In genomic region chr12:101016412-101016928, GRCm38 (mm10) we compare ENCODE assay signal across 8 mouse cellular contexts. TPM values are rescaled to one million over a fixed set of nuclear protein-coding genes. Genes with fewer than 3 reads are reported as not detected.
A peak's percentile ranks its signal among the peaks of the same experiment; 100 is the strongest.
DNase-seq lines count a peak whose midpoint lies in the region; ATAC-seq and TF ChIP-seq lines count a peak whose summit lies in the region.

No protein-coding gene starts in this region.

- no peaks in the 10 kb centered on the region for H3K36me3 ChIP-seq in heart, embryonic 13.5 days
- peaks cover 17% of the 10 kb centered on the region for H3K36me3 ChIP-seq in midbrain, embryonic 12.5 days
- peaks cover 5% of the 10 kb centered on the region; the same call in 1 of the 2 replicates for H3K36me3 ChIP-seq in midbrain, embryonic 14.5 days (ENCODE audit: control insufficient read depth, insufficient read depth, low read length)
- no peaks in the 10 kb centered on the region for H3K36me3 ChIP-seq in intestine, embryonic 16.5 days (ENCODE audit: control insufficient read depth, insufficient read depth, low read length)
- no peaks in the 10 kb centered on the region for H3K36me3 ChIP-seq in stomach, postnatal 0 days (ENCODE audit: control insufficient read depth, insufficient read depth, low read length)

- H3K4me2 ChIP-seq in heart, embryonic 13.5 days = no peak overlapping the region
- H3K4me2 ChIP-seq in midbrain, embryonic 12.5 days (replicated peaks) = no peak overlapping the region
- no peak overlapping the region for H3K4me2 ChIP-seq in midbrain, embryonic 14.5 days (ENCODE audit: low read length)
- no peak overlapping the region for H3K4me2 ChIP-seq in intestine, embryonic 16.5 days (ENCODE audit: low read depth, low read length)
- H3K4me2 ChIP-seq in stomach, postnatal 0 days (replicated peaks; ENCODE audit: low read depth) = no peak overlapping the region

- no peaks in the 10 kb centered on the region for H3K9me3 ChIP-seq in heart, embryonic 13.5 days
- no peaks in the 10 kb centered on the region for H3K9me3 ChIP-seq in midbrain, embryonic 12.5 days
- H3K9me3 ChIP-seq in midbrain, embryonic 14.5 days (ENCODE audit: control insufficient read depth, low read length) = no peaks in the 10 kb centered on the region
- H3K9me3 ChIP-seq in intestine, embryonic 16.5 days (ENCODE audit: control insufficient read depth, low read length) = no peaks in the 10 kb centered on the region
- no peaks in the 10 kb centered on the region for H3K9me3 ChIP-seq in stomach, postnatal 0 days (ENCODE audit: control insufficient read depth, low read length)

- no peak for TF ChIP-seq EP300 in stomach, postnatal 0 days (optimal IDR thresholded peaks at IDR 0.05)

- no peak for ATAC-seq in heart, embryonic 13.5 days (ENCODE audit: extremely low read depth, insufficient number of reproducible peaks, low FRiP score, low TSS enrichment)
- no peak for ATAC-seq in midbrain, embryonic 12.5 days (ENCODE audit: low FRiP score, low read depth)
- ATAC-seq in midbrain, embryonic 14.5 days (ENCODE audit: low FRiP score, low TSS enrichment) = no peak
- ATAC-seq in intestine, embryonic 16.5 days = no peak
- ATAC-seq in stomach, postnatal 0 days (ENCODE audit: low FRiP score, low TSS enrichment) = no peak
- ATAC-seq in CD4-positive, CD25-positive, alpha-beta regulatory T cell, adult 4 months = no peak

- peaks cover 66% of the 10 kb centered on the region for H3K27me3 ChIP-seq in heart, embryonic 13.5 days (replicated peaks)
- no peaks in the 10 kb centered on the region for H3K27me3 ChIP-seq in midbrain, embryonic 12.5 days
- H3K27me3 ChIP-seq in midbrain, embryonic 14.5 days (ENCODE audit: control insufficient read depth, insufficient read depth, low read length) = no peaks in the 10 kb centered on the region
- H3K27me3 ChIP-seq in intestine, embryonic 16.5 days (replicated peaks; ENCODE audit: control insufficient read depth, insufficient read depth, low read length) = no peaks in the 10 kb centered on the region
- no peaks in the 10 kb centered on the region for H3K27me3 ChIP-seq in stomach, postnatal 0 days (ENCODE audit: control insufficient read depth, insufficient read depth, low read length)

- WGBS in heart, embryonic 13.5 days = 47% methylated on average over 5 of the region's 5 CpGs
- WGBS in midbrain, embryonic 12.5 days = 36% methylated on average over 5 of the region's 5 CpGs
- 41% methylated on average over 5 of the region's 5 CpGs for WGBS in midbrain, embryonic 14.5 days
- WGBS in intestine, embryonic 16.5 days = 53% methylated on average over 5 of the region's 5 CpGs
- 44% methylated on average over 5 of the region's 5 CpGs for WGBS in stomach, postnatal 0 days

- no peak for DNase-seq in heart, postnatal 10 days
- DNase-seq in midbrain, embryonic 14.5 days = no peak
- no peak for DNase-seq in stomach, postnatal 0 days (ENCODE audit: low spot score)
- DNase-seq in cerebellum, adult 8-10 months = no peak

- intact Hi-C loops in heart, postnatal 10 days (cut with DNase I) = no loop called here

- no peak for TF ChIP-seq CTCF in stomach, postnatal 0 days (IDR thresholded peaks at IDR 0.05; ENCODE audit: low read depth)

- H3K27ac ChIP-seq in heart, embryonic 13.5 days (replicated peaks) = 0 out of 2 replicates have a peak overlapping the region, but pooled peaks have one; percentile 12
- H3K27ac ChIP-seq in midbrain, embryonic 12.5 days (replicated peaks) = 0 out of 2 replicates have a peak overlapping the region, but pooled peaks have one; percentile 26
- no peak overlapping the region for H3K27ac ChIP-seq in midbrain, embryonic 14.5 days (replicated peaks; ENCODE audit: low read depth, low read length)
- peak overlapping the region; percentile 83 for H3K27ac ChIP-seq in intestine, embryonic 16.5 days (ENCODE audit: low read length)
- peak overlapping the region; percentile 40 for H3K27ac ChIP-seq in stomach, postnatal 0 days (replicated peaks)

- no peak overlapping the region for H3K4me3 ChIP-seq in heart, embryonic 13.5 days
- H3K4me3 ChIP-seq in midbrain, embryonic 12.5 days = no peak overlapping the region
- no peak overlapping the region for H3K4me3 ChIP-seq in midbrain, embryonic 14.5 days (replicated peaks; ENCODE audit: low read depth, low read length)
- no peak overlapping the region for H3K4me3 ChIP-seq in intestine, embryonic 16.5 days (ENCODE audit: low read length)
- H3K4me3 ChIP-seq in stomach, postnatal 0 days (ENCODE audit: low read depth, low read length) = no peak overlapping the region

- peaks cover 35% of the 10 kb centered on the region for H3K4me1 ChIP-seq in heart, embryonic 13.5 days
- peaks cover 77% of the 10 kb centered on the region for H3K4me1 ChIP-seq in midbrain, embryonic 12.5 days
- H3K4me1 ChIP-seq in midbrain, embryonic 14.5 days (ENCODE audit: control insufficient read depth, insufficient read depth, low read length) = peaks cover 37% of the 10 kb centered on the region
- peaks cover 62% of the 10 kb centered on the region for H3K4me1 ChIP-seq in intestine, embryonic 16.5 days (ENCODE audit: control insufficient read depth, insufficient read depth, low read length)
- H3K4me1 ChIP-seq in stomach, postnatal 0 days (replicated peaks; ENCODE audit: control insufficient read depth, insufficient read depth) = peaks cover 14% of the 10 kb centered on the region; the same call in 1 of the 2 replicates

- H3K9ac ChIP-seq in heart, embryonic 13.5 days = no peak overlapping the region
- no peak overlapping the region for H3K9ac ChIP-seq in midbrain, embryonic 12.5 days (replicated peaks)
- no peak overlapping the region for H3K9ac ChIP-seq in midbrain, embryonic 14.5 days (replicated peaks; ENCODE audit: low read length)
- peak overlapping the region; percentile 6; the same call in 1 of the 2 replicates for H3K9ac ChIP-seq in intestine, embryonic 16.5 days (ENCODE audit: low read depth, low read length)
- no peak overlapping the region for H3K9ac ChIP-seq in stomach, postnatal 0 days (ENCODE audit: low read length)

RNA-seq across cellular contexts. Expression of gene Ccdc88c, which starts 12.4 kb away (rescaled TPM):
- polyA plus RNA-seq in heart, embryonic 13.5 days (2015; fragmentation: Nextera tagmentation; extraction: Ambion mirVana) = 1.8 and 1.9 TPM in 2 replicates
- 10 to 100 TPM; 11.9 to 13.2 TPM for total RNA-seq in heart, postnatal 10 days (2021)
- polyA plus RNA-seq in midbrain, embryonic 12.5 days (2016; fragmentation: Nextera tagmentation; extraction: Ambion mirVana) = 17.1 and 19.6 TPM in 2 replicates
- 14.0 and 16.7 TPM in 2 replicates for polyA plus RNA-seq in midbrain, embryonic 14.5 days (2014; fragmentation: Nextera tagmentation; extraction: Ambion mirVana)
- 13.1 and 13.6 TPM in 2 replicates for polyA plus RNA-seq in intestine, embryonic 16.5 days (2015; fragmentation: Nextera tagmentation; extraction: Ambion mirVana)
- 5.7 and 6.0 TPM in 2 replicates for polyA plus RNA-seq in stomach, postnatal 0 days (2015; fragmentation: Nextera tagmentation; extraction: Ambion mirVana)
- polyA plus RNA-seq in CD4-positive, CD25-positive, alpha-beta regulatory T cell, adult 4 months (2017; shearing (Covaris generic)) = 100 to 1,000 TPM in 1 of 2 experiments, 10 to 100 TPM in 1; 89.5 to 106 TPM
